ENCODE assay signal across 7 mouse cellular contexts in genomic region chr16:10565278-10565885, GRCm38 (mm10). TPM values are rescaled to one million over a fixed set of nuclear protein-coding genes. Genes with fewer than 3 reads are reported as not detected.
DNase-seq lines count a peak whose midpoint lies in the region; ATAC-seq and TF ChIP-seq lines count a peak whose summit lies in the region.

No protein-coding gene starts in this region.

- no peak overlapping the region for H3K4me3 ChIP-seq in hindbrain, embryonic 15.5 days
- H3K4me3 ChIP-seq in left cerebral cortex, adult 2 months = no peak overlapping the region

- no peaks in the 10 kb centered on the region for H3K9me3 ChIP-seq in hindbrain, embryonic 15.5 days

- H3K36me3 ChIP-seq in hindbrain, embryonic 15.5 days = peaks cover 44% of the 10 kb centered on the region

- peak; percentile 93 for TF ChIP-seq CTCF in left cerebral cortex, adult 2 months (IDR thresholded peaks at IDR 0.05)

- H3K4me2 ChIP-seq in hindbrain, embryonic 15.5 days = no peak overlapping the region

- DNase-seq in ZHBTc4 (ENCODE audit: low read depth, low spot score) = peak; percentile 80
- DNase-seq in cerebellum, adult 9-10 months = peak; percentile 84
- peak; percentile 62 to 76 for DNase-seq in left cerebral cortex, adult 2 months (ENCODE audit: extremely low spot score in 1 of 2, low spot score in 2 of 2)
- DNase-seq in right cerebral cortex, postnatal 25 days = peak; percentile 61

- H3K27ac ChIP-seq in hindbrain, embryonic 15.5 days (replicated peaks) = no peak overlapping the region
- H3K27ac ChIP-seq in left cerebral cortex, adult 2 months = peak overlapping the region; percentile 36

- intact Hi-C loops in left cerebral cortex, adult 2 months (cut with DNase I) = no loop called here

- H3K4me1 ChIP-seq in hindbrain, embryonic 15.5 days (replicated peaks) = no peaks in the 10 kb centered on the region

- no peaks in the 10 kb centered on the region for H3K27me3 ChIP-seq in hindbrain, embryonic 15.5 days

- 37% methylated on average over 4 of the region's 4 CpGs for WGBS in hindbrain, embryonic 15.5 days

- peak; percentile 74 for ATAC-seq in frontal cortex, adult (ENCODE audit: low TSS enrichment)
- ATAC-seq in hindbrain, embryonic 15.5 days (ENCODE audit: low FRiP score, low read depth) = peak; percentile 65; the same call in 1 of the 2 replicates
- ATAC-seq in megakaryocyte progenitor cell, adult 5-6 weeks (replicated peaks; ENCODE audit: poor library complexity) = peak; percentile 99

- H3K9ac ChIP-seq in hindbrain, embryonic 15.5 days = no peak overlapping the region

RNA-seq across cellular contexts. Expression of gene Clec16a, which starts 20.2 kb away (rescaled TPM):
- polyA plus RNA-seq in hindbrain, embryonic 15.5 days (2015; fragmentation: Nextera tagmentation; extraction: Ambion mirVana) = 66.2 and 70.2 TPM in 2 replicates
- 100 to 1,000 TPM; 105 to 106 TPM for total RNA-seq in left cerebral cortex, adult 2 months (2021)
- 10.8 and 11.5 TPM in 2 replicates for total RNA-seq in megakaryocyte progenitor cell, adult 5-6 weeks (2015)
- total RNA-seq in megakaryocyte progenitor cell, adult 5-6 weeks (2017) = 12.6 and 14.6 TPM in 2 replicates

RNA-seq across cellular contexts. Expression of gene Dexi, which starts 22.5 kb away (rescaled TPM):
- polyA plus RNA-seq in hindbrain, embryonic 15.5 days (2015; fragmentation: Nextera tagmentation; extraction: Ambion mirVana) = 18.1 and 19.3 TPM in 2 replicates
- 10 to 100 TPM; 68.7 to 72.3 TPM for total RNA-seq in left cerebral cortex, adult 2 months (2021)
- 5.7 and 7.3 TPM in 2 replicates for total RNA-seq in megakaryocyte progenitor cell, adult 5-6 weeks (2015)
- total RNA-seq in megakaryocyte progenitor cell, adult 5-6 weeks (2017) = 3.3 and 6.0 TPM in 2 replicates

Comparison
In these comparisons a context has a peak if more than half of its experiments do, and no peak if none do; other contexts are left out.
1. RNA of gene Clec16a, which starts 20.2 kb away (total RNA-seq): 105 to 106 TPM in left cerebral cortex, adult 2 months; 10.8 to 14.6 TPM in megakaryocyte progenitor cell, adult 5-6 weeks; every median in the first group is over 4 times any median in the second.
2. RNA of gene Dexi, which starts 22.5 kb away (total RNA-seq): 68.7 to 72.3 TPM in left cerebral cortex, adult 2 months; 3.3 to 7.3 TPM in megakaryocyte progenitor cell, adult 5-6 weeks; every median in the first group is over 4 times any median in the second.
3. Peak in every context shown above with its lines, with median percentiles within 50 percentile points of each other: DNase-seq and ATAC-seq.